Mouse (Mus musculus): Measurements from ENCODE around the gene Gm45844.
"Not testable (repeated sequence)": the region's sequence is repeated elsewhere in the genome, so short reads cannot be mapped to it uniquely, and the experiment has no call there.

Gene Gm45844

DNA sequence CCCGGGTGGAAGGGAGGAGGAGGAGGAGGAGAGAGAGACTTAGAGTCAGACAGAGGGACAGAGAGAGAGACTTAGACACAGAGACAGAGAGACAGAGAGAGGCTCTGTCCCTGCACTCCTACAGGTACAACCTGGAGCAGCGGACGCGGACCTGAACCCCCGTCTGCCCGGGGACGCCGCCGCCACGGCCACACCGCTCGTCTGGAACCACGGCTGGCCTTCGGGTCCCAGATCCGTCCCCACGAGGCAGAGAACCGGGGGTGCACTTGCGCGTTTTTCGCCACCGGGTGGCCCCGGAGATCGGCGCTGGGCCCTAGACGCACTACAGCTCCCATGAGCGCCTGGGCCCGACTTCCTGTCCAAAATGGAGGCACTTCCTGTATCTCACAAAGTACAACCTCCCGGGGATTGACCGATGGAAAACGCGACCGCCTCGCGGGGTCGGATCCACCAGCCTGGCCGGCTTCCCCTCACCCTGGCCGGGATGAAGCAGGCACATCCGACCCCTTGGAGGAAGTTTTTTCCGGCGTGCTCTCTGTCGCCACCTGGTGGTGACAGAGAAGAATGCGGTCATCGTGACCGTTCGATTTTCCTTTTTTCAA lies at the start of gene Gm45844:
Gene Gm45844, minus strand, starts transcription at position 324 of the 602 bp plus-strand sequence.
- peak; percentile 88 for DNase-seq

DNA sequence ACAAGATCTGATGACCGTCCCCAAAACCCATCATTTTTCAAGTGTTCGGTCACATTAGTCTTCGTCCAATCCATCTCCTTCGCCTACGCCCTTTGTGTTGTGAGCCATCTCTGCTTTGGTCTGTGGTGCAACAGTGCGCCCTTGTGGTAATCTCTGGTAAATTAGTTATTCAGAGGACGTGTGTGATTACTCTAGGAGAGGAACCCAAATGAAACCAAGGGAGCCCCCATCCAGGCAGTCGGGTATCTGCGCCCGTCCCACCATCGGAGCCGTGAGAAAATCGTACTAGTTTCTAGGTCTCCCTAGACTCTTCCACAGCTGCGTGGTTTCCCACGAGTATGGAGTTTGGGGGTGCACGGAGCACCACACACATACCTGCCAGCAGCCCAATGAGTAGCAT lies 17.5 kb upstream of the Gm45844 start:
- DNase-seq = peak; percentile 67

DNA sequence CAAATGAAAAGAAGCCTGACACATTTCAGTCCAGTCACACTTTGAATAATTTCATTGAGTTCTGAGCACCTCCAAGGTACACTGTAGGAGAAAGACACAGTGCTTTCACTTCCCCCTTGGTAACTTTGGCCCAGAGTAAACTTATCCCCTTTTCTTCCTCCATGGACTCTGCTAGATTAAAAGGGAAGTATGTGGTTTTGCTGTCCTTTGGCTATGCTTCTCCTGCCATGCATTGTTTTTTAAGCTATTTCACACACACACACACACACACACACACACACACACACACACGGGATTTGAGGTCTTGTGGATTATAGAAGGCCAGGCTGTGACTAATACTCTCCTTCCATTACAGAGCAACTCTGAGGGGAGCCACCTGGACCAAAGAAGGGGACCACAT lies 3.3 kb upstream of the Gm45844 start:
- DNase-seq = no peak

GRCm38 (mm10) chr7:7277556-7277955 lies 533 bp downstream of the Gm45844 start:
- not testable (repeated sequence) for DNase-seq

DNA sequence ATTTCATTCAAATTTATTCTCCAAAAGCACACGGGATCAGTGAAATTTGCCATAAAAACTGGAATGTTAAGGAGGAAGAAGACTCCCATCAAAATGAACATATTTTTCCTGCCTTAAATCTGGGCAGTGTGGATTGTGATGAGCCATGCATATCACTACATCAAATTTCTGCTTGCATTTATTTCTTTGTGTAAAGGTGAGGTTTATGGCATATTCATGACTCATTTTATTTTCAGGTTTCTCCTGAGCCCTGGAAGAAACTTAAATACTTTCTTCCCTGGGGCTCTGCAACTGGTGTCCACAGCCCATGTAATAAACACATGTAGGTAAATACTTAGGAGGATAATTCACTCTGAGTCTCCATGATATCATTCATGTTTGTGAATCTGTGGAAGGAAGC lies 30.9 kb downstream of the Gm45844 start, which contains the start of gene Vmn2r29:
Gene Vmn2r29, minus strand, starts transcription at position 101 of the 400 bp plus-strand sequence.
- DNase-seq = not testable (repeated sequence)

- peak; percentile 45 for DNase-seq
These were observed 68.6 kb downstream of the Gm45844 start, which contains the start of gene Zfp772 for GRCm38 (mm10) chr7:7209313-7210151. Gene Zfp772, minus strand, starts transcription at chr7:7209998.

GRCm38 (mm10) chr7:7188191-7188942 lies 89.7 kb downstream of the Gm45844 start:
- peak; percentile 70 for DNase-seq

GRCm38 (mm10) chr7:7187417-7188190 lies 90.5 kb downstream of the Gm45844 start:
- no peak for DNase-seq

- DNase-seq = no peak
These were observed 92.2 kb downstream of the Gm45844 start for GRCm38 (mm10) chr7:7185897-7186296.

DNA sequence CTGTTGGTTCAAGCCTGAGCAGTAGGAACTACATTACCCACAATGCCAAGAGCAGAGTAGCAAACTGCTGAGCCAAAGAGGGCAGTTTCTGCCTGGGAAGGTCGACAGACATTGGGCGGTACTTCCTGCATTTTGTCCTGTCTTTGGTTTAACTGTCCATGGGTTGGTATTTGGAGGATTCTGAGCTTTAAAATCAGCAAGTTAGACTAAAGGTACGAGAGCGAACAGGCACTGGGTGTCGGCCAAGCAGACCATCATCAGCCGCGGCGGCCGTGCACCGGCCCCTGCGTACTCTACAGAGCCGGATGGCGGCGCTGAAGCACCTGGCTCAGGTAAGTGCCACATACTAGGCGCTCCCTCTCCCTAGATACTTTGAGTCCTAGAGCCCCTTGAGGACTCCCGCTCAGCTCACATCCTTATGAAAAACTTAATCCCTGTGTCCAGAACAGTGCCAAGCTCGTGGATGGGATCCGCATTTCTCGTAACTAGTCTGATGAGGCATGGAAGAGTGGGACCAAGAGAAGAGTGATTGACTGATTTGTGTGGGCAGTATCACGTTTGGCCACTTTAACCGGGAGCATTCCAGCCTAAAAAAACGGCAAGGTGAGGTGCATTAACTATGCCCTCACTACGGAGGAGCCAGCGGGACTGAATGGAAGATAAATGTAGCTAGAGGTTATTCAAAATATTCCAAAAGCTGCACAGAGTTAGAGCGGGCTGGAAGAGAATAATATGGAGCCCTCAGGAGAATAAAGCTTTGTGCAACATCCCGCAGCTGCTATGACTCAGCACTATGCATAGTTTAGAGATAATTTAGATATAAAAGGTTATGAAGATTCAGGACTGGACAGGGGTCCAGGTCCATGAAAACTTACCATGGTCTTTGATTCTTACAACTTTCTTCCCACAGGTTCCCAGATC lies 106.6 kb downstream of the Gm45844 start, which contains the start of gene Zfp418:
Gene Zfp418, plus strand, starts transcription at position 104 of the 921 bp plus-strand sequence.
- DNase-seq = peak; percentile 58
